Mouse (Mus musculus) midbrain, embryonic 14.5 days (tissue): Measurements from ENCODE around the gene Slc47a2. TPM values are rescaled to one million over a fixed set of nuclear protein-coding genes. Genes with fewer than 3 reads are reported as not detected.

ENCODE experiments used
- ATAC-seq: fragments of 200-750 bp; cut with Nextera tagmentation; 2 replicates; pipeline ENCODE4 v1.8.0; 2017; ENCODE audit warnings: moderate number of reproducible peaks, moderate library complexity; ENCODE audit not compliant: low FRiP score, low TSS enrichment
- DNase-seq: peaks from one replicate; pipeline ENCODE4 v3.0.0-alpha.2; 2015
- H3K27ac ChIP-seq: fragments of 300-500 bp; sonication (generic); replicated peaks from 2 replicates; pipeline ENCODE4 v1.5.1; 2014; ENCODE audit warnings: mild to moderate bottlenecking, low read depth, low read length, moderate library complexity
- H3K27me3 ChIP-seq: fragments of 300-500 bp; sonication (generic); 2 replicates; pipeline ENCODE4 v1.6.1; 2014; ENCODE audit warnings: low read length, control low read depth, mixed read lengths; ENCODE audit not compliant: control insufficient read depth, insufficient read depth
- H3K36me3 ChIP-seq: fragments of 300-500 bp; sonication (generic); 2 replicates; pipeline ENCODE4 v1.6.1; 2014; ENCODE audit warnings: low read length, control low read depth; ENCODE audit not compliant: control insufficient read depth, insufficient read depth
- H3K4me1 ChIP-seq: fragments of 300-500 bp; sonication (generic); 2 replicates; pipeline ENCODE4 v1.6.1; 2014; ENCODE audit warnings: mild to moderate bottlenecking, antibody characterized with exemption, low read length, control low read depth; ENCODE audit not compliant: control insufficient read depth, insufficient read depth
- H3K4me2 ChIP-seq: fragments of 300-500 bp; sonication (generic); 2 replicates; pipeline ENCODE4 v1.6.1; 2014; ENCODE audit warnings: mild to moderate bottlenecking, low read length, moderate library complexity
- H3K4me3 ChIP-seq: fragments of 300-500 bp; sonication (generic); replicated peaks from 2 replicates; pipeline ENCODE4 v1.5.1; 2014; ENCODE audit warnings: low read depth, low read length
- H3K9ac ChIP-seq: fragments of 300-500 bp; sonication (generic); replicated peaks from 2 replicates; pipeline ENCODE4 v1.6.1; 2014; ENCODE audit warnings: mild to moderate bottlenecking, low read length, moderate library complexity
- H3K9me3 ChIP-seq: fragments of 300-500 bp; sonication (generic); 2 replicates; pipeline ENCODE4 v1.6.1; 2016; ENCODE audit warnings: low read length, control low read depth, mixed read lengths; ENCODE audit not compliant: control insufficient read depth
- WGBS: fragments of 180-500 bp; shearing (Covaris S2); extraction: QIAGEN DNeasy Blood & Tissue Kit; methylation state at CpG from one replicate; pipeline ENCODE4 v1.1.7; 2014; 5-methylcytosine and 5-hydroxymethylcytosine counted together
- polyA plus RNA-seq: library from polyadenylated mRNA; unstranded; fragments of >200 nt; fragmentation: Nextera tagmentation; extraction: Ambion mirVana; gene quantifications from 2 replicates; pipeline ENCODE4 v1.2.1, GENCODE M21; 2014

Slc47a2 gene
- not detected in 2 replicates for polyA plus RNA-seq

DNA sequence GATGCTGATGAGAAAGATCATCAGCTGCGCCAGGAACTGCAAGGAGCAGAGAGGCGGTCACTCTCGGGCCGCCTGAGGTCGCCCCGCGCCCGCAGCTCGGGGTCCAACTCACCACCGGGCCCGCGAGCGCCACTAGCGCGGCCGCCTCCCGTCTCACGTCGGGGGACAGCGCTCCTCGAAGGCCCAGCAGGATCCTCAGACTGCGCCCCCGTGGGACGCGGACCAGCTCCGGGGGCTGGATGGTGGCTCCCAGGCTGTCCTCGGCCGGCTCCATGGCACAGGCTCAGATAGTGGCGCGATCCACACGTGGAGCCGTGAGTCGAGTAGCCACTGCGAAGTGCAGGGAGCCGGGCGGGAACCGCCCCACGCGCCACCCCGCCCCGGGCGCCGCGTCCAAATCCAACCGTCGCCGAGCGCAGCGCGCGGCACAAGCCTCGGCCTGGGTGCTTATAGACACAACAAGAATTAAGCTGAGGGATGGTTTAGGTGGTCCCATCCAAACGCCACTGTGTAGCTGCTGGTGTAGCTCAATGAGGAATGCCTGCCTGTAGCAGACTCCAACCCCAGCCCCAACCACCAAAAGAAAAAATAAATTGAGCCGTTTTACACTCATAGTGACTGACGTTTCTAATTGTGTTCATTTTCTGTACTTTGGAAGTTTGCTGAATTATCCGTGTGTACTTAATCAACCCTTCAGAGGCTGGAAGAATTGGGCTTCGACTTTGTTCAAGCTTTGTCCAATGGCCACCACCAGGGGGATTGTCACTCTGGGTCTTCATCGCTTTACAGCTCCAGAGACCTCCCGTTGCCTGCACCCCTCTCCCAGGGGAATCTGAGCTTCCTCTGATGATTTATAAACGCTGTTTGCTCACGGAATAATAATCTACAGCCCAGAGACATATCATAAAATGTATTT lies at the start of gene Slc47a2:
TSS of gene Slc47a2 (minus strand) at position 356 of the 916 bp plus-strand sequence.
- H3K27me3 ChIP-seq: peaks cover 28% of the 10 kb centered on the region
- H3K36me3 ChIP-seq: no peaks in the 10 kb centered on the region
- 4% methylated on average over 61 of the region's 61 CpGs for WGBS
- peak within 1 kb of the TSS; percentile 43; the same call in 1 of the 2 replicates for H3K9ac ChIP-seq
- peaks cover 5% of the 10 kb centered on the region; the same call in 1 of the 2 replicates for H3K4me1 ChIP-seq
- H3K27ac ChIP-seq: no peak within 1 kb of the TSS
- no peaks in the 10 kb centered on the region for H3K9me3 ChIP-seq
- peak within 1 kb of the TSS; percentile 62 for H3K4me2 ChIP-seq
- ATAC-seq (no peak), DNase-seq (peak; percentile 70)
- peak within 1 kb of the TSS; percentile 38 for H3K4me3 ChIP-seq

DNA sequence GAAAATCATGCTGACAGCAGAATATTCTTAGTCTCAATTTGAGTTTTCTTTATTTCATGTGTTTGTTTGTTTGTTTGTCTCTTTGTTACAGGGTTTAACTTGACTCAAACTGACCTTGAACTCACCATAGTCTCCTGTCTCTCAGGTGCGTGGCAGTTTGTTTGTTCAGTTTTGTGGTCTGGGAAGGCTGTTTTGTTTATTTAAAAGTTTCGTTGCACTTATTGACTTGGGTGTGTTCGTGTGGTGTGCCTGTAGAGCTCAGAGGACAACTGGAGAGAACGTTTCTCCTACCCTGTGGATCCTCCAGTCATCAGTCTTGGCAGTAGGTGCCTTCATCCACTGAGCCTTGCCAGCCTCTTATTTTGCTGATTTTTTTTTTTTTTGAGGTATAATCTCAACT lies 46.3 kb upstream of the Slc47a2 start:
- WGBS: 83% methylated on average over 4 of the region's 4 CpGs
- H3K9me3 ChIP-seq: no peaks in the 10 kb centered on the region

DNA sequence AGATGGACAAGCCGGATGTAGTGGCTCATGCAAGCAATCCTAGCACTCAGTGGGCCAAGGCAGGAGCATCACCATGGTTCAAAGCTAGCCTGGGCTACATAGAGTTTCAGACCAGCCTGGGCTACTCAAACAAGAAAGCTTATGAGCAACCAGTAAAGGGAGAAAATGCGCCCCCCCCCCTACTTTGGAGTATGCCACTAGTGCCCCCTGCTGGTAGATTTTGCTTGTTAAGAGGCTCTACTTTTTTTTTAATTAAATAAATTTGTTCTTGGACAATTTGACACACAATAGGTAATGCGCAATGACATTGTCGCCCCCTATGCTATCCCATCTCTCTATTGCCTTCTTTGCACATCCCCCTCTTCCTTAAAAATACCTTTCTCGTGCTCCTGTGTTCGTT lies 45.4 kb upstream of the Slc47a2 start:
- Histone ChIP-seq H3K4me3 (no peak overlapping the region), H3K4me1 (no peaks in the 10 kb centered on the region), H3K27ac (no peak overlapping the region), H3K4me2 (no peak overlapping the region), H3K27me3 (no peaks in the 10 kb centered on the region), H3K9me3 (no peaks in the 10 kb centered on the region), H3K36me3 (no peaks in the 10 kb centered on the region), H3K9ac (no peak overlapping the region)
- WGBS: 66% methylated on average over 6 of the region's 6 CpGs
- DNase-seq (peak; percentile 76), ATAC-seq (no peak)

More for the DNA sequence above, 46.3 kb upstream of the Slc47a2 start:
- Histone ChIP-seq H3K27me3 (no peaks in the 10 kb centered on the region), H3K9ac (no peak overlapping the region), H3K4me2 (no peak overlapping the region), H3K27ac (no peak overlapping the region), H3K4me1 (no peaks in the 10 kb centered on the region), H3K4me3 (no peak overlapping the region), H3K36me3 (no peaks in the 10 kb centered on the region)
- DNase-seq: no peak
- no peak for ATAC-seq

DNA sequence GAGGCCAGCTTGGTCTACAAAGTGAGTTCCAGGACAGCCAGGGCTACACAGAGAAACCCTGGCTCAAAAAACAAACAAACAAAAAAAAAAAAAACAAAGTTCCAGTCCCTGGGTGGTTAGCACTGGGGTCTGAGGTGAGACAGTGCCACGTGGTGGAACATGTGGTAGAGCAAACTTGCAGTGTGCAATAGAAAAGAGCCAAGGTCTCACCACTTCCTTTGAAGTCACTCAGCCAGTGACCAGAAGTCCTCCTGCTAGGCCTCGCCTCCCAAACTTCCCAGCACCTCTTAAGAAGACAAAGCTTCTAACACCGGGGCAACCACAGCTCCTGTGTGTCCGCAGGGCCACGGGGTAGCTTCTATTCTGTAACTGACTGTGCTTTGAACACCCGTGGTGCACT lies 44.6 kb upstream of the Slc47a2 start:
- no peaks in the 10 kb centered on the region for H3K9me3 ChIP-seq
- H3K4me3 ChIP-seq: no peak overlapping the region
- no peak overlapping the region for H3K27ac ChIP-seq
- no peak overlapping the region for H3K4me2 ChIP-seq
- WGBS: 70% methylated on average over 6 of the region's 6 CpGs
- ATAC-seq: no peak
- no peaks in the 10 kb centered on the region for H3K36me3 ChIP-seq
- H3K4me1 ChIP-seq: no peaks in the 10 kb centered on the region
- no peak overlapping the region for H3K9ac ChIP-seq
- H3K27me3 ChIP-seq: no peaks in the 10 kb centered on the region
- no peak for DNase-seq

DNA sequence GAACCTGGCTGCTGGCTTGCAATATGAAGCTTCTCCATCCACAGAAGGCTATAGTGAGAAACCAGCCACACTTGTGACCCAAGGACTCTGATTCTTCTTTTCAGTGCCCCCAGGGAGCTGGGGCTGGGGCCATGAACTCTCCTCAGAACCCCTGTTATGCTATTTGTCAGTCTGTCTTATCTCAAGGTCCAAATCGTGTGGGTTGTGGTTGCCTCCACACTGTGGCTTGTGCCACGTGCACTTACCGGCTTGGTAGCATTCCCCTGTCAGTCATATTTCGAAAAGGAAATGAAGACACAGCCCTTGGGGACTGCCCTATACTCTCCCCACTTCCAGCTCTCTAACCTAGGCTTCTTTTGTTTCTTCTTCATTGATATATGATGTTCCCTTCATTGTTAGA lies 43.1 kb upstream of the Slc47a2 start:
- H3K27ac ChIP-seq: no peak overlapping the region
- H3K4me2 ChIP-seq: no peak overlapping the region
- WGBS: 88% methylated on average over 4 of the region's 4 CpGs
- H3K4me1 ChIP-seq: no peaks in the 10 kb centered on the region
- no peak overlapping the region for H3K9ac ChIP-seq
- DNase-seq (no peak), ATAC-seq (no peak)
- no peaks in the 10 kb centered on the region for H3K36me3 ChIP-seq
- no peaks in the 10 kb centered on the region for H3K9me3 ChIP-seq
- H3K27me3 ChIP-seq: no peaks in the 10 kb centered on the region
- H3K4me3 ChIP-seq: no peak overlapping the region

DNA sequence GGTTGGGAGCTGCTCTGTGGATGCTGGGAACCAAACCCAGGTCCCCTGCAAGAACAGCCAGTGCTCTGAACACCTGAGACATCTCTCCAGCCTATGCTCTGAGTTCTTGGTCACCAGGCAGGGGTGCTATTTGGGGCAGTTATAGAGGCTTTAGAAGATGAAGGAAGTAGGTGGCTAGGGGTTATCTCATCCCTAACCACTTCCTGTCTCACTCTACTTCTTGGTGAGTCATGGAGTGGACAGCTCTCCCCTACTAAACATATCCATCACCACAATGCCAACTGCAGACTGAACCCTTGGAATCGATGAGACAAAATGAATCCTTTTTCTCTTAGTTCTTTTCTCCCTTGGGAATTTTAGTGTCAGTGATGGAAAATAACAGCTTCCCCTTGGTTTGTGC lies 38.6 kb upstream of the Slc47a2 start:
- ATAC-seq: no peak
- WGBS: 98% methylated on average over 1 of the region's 1 CpGs

DNA sequence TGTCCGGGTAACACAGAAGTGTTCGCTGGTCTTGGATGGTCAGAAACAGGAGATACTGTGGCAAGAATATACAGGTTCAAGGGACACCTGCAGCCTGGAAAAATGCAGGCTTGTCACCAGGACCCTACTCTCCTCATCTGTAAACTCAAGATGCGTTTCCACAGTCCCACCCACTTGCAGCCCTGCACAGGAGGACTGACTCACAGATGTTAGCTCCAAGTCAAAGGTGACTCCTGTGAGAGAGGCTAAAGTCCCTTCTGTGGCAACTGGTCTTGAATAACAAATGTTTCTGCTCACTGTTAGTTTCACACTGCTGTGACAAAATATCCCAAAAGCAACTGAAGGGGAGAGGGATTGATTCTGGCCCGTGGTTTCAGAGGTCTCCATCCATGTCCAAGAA lies 36.0 kb upstream of the Slc47a2 start:
- 79% methylated on average over 4 of the region's 4 CpGs for WGBS
- H3K9me3 ChIP-seq: no peaks in the 10 kb centered on the region
- no peaks in the 10 kb centered on the region for H3K4me1 ChIP-seq
- peaks cover 26% of the 10 kb centered on the region; the same call in 1 of the 2 replicates for H3K27me3 ChIP-seq
- ATAC-seq (no peak), DNase-seq (no peak)
- no peak overlapping the region for H3K9ac ChIP-seq
- no peak overlapping the region for H3K27ac ChIP-seq
- no peaks in the 10 kb centered on the region for H3K36me3 ChIP-seq
- no peak overlapping the region for H3K4me2 ChIP-seq
- no peak overlapping the region for H3K4me3 ChIP-seq

More for the DNA sequence above, 38.6 kb upstream of the Slc47a2 start:
- DNase-seq: no peak
- Histone ChIP-seq H3K4me1 (no peaks in the 10 kb centered on the region), H3K9me3 (no peaks in the 10 kb centered on the region), H3K4me2 (no peak overlapping the region), H3K4me3 (no peak overlapping the region), H3K27ac (no peak overlapping the region), H3K27me3 (peaks cover 24% of the 10 kb centered on the region; the same call in 1 of the 2 replicates), H3K36me3 (no peaks in the 10 kb centered on the region), H3K9ac (no peak overlapping the region)

DNA sequence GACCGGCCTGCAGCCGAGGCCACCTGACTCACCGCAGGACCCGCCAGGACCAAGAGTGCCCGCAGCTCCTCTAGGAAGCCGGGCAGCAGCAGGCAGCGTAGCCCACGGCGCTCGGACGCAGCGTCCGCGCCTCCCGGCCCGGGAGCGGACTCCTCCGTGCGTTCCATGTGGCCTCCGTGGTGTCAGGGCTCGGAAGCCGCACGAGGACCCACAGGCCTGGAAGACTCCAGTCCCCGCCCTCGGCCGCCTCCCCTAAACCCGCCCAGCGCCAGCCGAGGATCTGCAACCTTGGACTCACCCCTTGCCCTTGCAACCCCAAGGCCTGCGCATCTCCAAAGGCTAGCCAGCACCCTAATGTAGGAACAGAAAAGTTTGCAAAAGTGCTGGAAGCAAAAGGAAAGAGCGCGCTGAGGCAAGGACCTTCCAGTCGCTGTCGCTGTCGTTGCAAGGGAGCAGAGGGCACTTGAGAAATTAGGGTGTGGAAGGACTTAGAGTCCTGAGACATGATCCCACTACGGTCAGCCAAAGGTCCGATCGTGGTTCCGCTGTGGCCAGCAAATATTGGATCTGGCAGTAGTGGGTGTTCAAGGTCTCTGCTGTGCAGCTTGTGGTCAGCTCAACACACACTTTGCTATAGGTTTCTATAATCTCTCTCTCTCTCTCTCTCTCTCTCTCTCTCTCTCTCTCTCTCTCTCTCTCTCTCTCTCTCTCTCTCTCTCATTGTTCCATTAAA lies 35.4 kb upstream of the Slc47a2 start, which contains the start of gene Slc47a1:
TSS of gene Slc47a1 (minus strand) at position 465 of the 733 bp plus-strand sequence.
- DNase-seq (peak; percentile 8), ATAC-seq (no peak)
- Histone ChIP-seq H3K27me3 (peaks cover 26% of the 10 kb centered on the region; the same call in 1 of the 2 replicates), H3K4me1 (no peaks in the 10 kb centered on the region), H3K9ac (peak within 1 kb of the TSS; percentile 23; the same call in 1 of the 2 replicates), H3K4me3 (no peak within 1 kb of the TSS), H3K36me3 (no peaks in the 10 kb centered on the region), H3K27ac (no peak within 1 kb of the TSS), H3K9me3 (no peaks in the 10 kb centered on the region), H3K4me2 (peak within 1 kb of the TSS; percentile 38)
- WGBS: 19% methylated on average over 39 of the region's 39 CpGs
